Mouse (Mus musculus): ENCODE measurements at regions not wholly inside any gene's neighbourhood (a gene's known extent, or its start where the extent isn't known, plus 50 kb on each side); places are given as distances from the start of the nearest gene placed in this dataset.
A peak's percentile ranks its signal among the peaks of the same experiment; 100 is the strongest.
"Not testable (repeated sequence)": the region's sequence is repeated elsewhere in the genome, so short reads cannot be mapped to it uniquely, and the experiment has no call there.

GRCm38 (mm10) chr12:21680026-21680425, 262.6 kb upstream of the Ywhaq start:
- DNase-seq: not testable (repeated sequence)

- DNase-seq: not testable (repeated sequence)
These were observed 231.9 kb upstream of the Ywhaq start for GRCm38 (mm10) chr12:21649381-21649780.

- not testable (repeated sequence) for DNase-seq
These were observed 196.3 kb upstream of the Ywhaq start for GRCm38 (mm10) chr12:21613781-21614180.

- DNase-seq: peak; percentile 6
These were observed 151.1 kb upstream of the Ywhaq start for GRCm38 (mm10) chr12:21568415-21569040.

GRCm38 (mm10) chr12:21543962-21544361, 126.5 kb upstream of the Ywhaq start:
- not testable (repeated sequence) for DNase-seq

GRCm38 (mm10) chr12:21543153-21543894, 125.9 kb upstream of the Ywhaq start:
- DNase-seq: peak; percentile 76

- no peak for DNase-seq
These were observed 114.3 kb upstream of the Ywhaq start for GRCm38 (mm10) chr12:21531766-21532165.

GRCm38 (mm10) chr12:21529367-21529766, 111.9 kb upstream of the Ywhaq start:
- not testable (repeated sequence) for DNase-seq

- DNase-seq: not testable (repeated sequence)
These were observed 109.9 kb upstream of the Ywhaq start for GRCm38 (mm10) chr12:21527336-21527735.

GRCm38 (mm10) chr12:21526906-21527305, 109.5 kb upstream of the Ywhaq start:
- DNase-seq: not testable (repeated sequence)

- DNase-seq: not testable (repeated sequence)
These were observed 108.1 kb upstream of the Ywhaq start for GRCm38 (mm10) chr12:21525567-21525966.

- DNase-seq: no peak
These were observed 105.2 kb upstream of the Ywhaq start for GRCm38 (mm10) chr12:21522621-21523020.

GRCm38 (mm10) chr12:21519058-21519457, 101.6 kb upstream of the Ywhaq start:
- DNase-seq: no peak

- DNase-seq: no peak
These were observed 95.3 kb upstream of the Ywhaq start for GRCm38 (mm10) chr12:21512736-21513135.

- no peak for DNase-seq
These were observed 93.7 kb upstream of the Ywhaq start for GRCm38 (mm10) chr12:21511043-21511665.

- no peak for DNase-seq
These were observed 89.6 kb upstream of the Ywhaq start for GRCm38 (mm10) chr12:21507080-21507479.

GRCm38 (mm10) chr12:21505731-21506368, 88.4 kb upstream of the Ywhaq start:
- DNase-seq: no peak

GRCm38 (mm10) chr12:21503250-21503649, 85.8 kb upstream of the Ywhaq start:
- DNase-seq: no peak

- no peak for DNase-seq
These were observed 79.5 kb upstream of the Ywhaq start for GRCm38 (mm10) chr12:21496974-21497373.

GRCm38 (mm10) chr12:21495511-21495910, 78.1 kb upstream of the Ywhaq start:
- no peak for DNase-seq

GRCm38 (mm10) chr12:21493471-21493870, 76.0 kb upstream of the Ywhaq start:
- DNase-seq: no peak

- no peak for DNase-seq
These were observed 75.3 kb upstream of the Ywhaq start for GRCm38 (mm10) chr12:21492549-21493291.
